Mouse (Mus musculus) cerebellum, adult 2 months (tissue): ENCODE data around the gene Nedd9.

Source experiments
- CTCF ChIP-seq: fragments of 200-500 bp; IDR thresholded peaks from 2 replicates; pipeline ENCODE4 v1.5.1; 2011; ENCODE audit warnings: low read depth, mild to moderate bottlenecking, control low read depth, low read length, moderate library complexity, borderline replicate concordance; ENCODE audit not compliant: insufficient read depth
- POLR2A ChIP-seq: fragments of 200-500 bp; IDR thresholded peaks from 2 replicates; pipeline ENCODE4 v1.6.1; 2011; ENCODE audit warnings: low read length, control low read depth, borderline replicate concordance; ENCODE audit not compliant: insufficient read depth

- no peak for TF ChIP-seq CTCF
- TF ChIP-seq POLR2A: no peak
Observed at GRCm38 (mm10) chr13:41296396-41296795, 190.8 kb downstream of the Nedd9 start.
